ENCODE assay signal across 15 mouse cellular contexts in the genomic region with DNA sequence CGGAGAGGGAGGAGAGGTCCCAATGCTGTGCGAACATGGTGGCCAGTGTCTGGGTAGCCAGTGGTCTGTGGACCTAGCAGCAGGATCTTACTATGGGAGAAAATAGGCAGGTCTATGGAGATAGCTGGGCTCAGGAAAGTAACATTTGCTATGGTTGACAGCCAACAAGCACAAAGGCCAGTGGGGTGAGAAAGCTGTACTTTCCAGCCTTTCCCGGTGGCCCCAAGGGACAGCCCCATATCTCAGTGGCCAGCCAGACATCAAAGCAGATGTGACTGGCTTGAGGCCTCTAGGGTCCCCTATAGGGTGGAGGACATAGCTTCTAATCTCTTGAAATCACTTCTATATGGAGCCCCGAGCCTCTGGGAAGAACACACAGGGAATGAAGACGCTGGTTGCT. TPM values are rescaled to one million over a fixed set of nuclear protein-coding genes. Genes with fewer than 3 reads are reported as not detected.
DNase-seq lines count a peak whose midpoint lies in the region; ATAC-seq and TF ChIP-seq lines count a peak whose summit lies in the region.
"Had no signal": no experiment of that assay in that cellular context is flagged by ENCODE, and none has a peak within 500 bp of the region (broad histone marks: within the 10 kb centered on the region; RNA-seq: fewer than 3 reads in every experiment).

No protein-coding gene starts in this region.

- WGBS in cerebellum, adult 2 months, result 65% methylated on average over 5 of the region's 5 CpGs

- no peaks in the 10 kb centered on the region for H3K27me3 ChIP-seq in cerebellum, adult 2 months (ENCODE audit: control insufficient read depth, insufficient read depth, low read length)
- H3K27me3 ChIP-seq: embryonic facial prominence, embryonic 15.5 days; hindbrain, embryonic 15.5 days; kidney, embryonic 15.5 days had no signal

- no peak for ATAC-seq in cerebellum, adult (ENCODE audit: insufficient number of reproducible peaks, low FRiP score, low TSS enrichment)
- ATAC-seq: CD4-positive, CD25-positive, alpha-beta regulatory T cell, adult 4 months; forebrain, embryonic 14.5 days; intestine, embryonic 16.5 days had no signal

- TF ChIP-seq CTCF in cerebellum, adult 2 months (IDR thresholded peaks at IDR 0.05; ENCODE audit: borderline replicate concordance, insufficient read depth, low read depth, low read length), result no peak

- H3K4me3 ChIP-seq in cerebellum, adult 2 months (replicated peaks; ENCODE audit: insufficient read depth, low read depth, low read length), result no peak overlapping the region
- H3K4me3 ChIP-seq: embryonic facial prominence, embryonic 15.5 days; erythroblast, embryonic 14.5 days; forebrain, embryonic 10.5 days; heart, embryonic 13.5 days; hindbrain, embryonic 15.5 days; kidney, embryonic 15.5 days had no signal

- peak; percentile 43 to 58 for DNase-seq in cerebellum, adult 2 months
- peak; percentile 20 to 22 for DNase-seq in heart, adult 18-20 months
- DNase-seq in heart, adult 11 months, result no peak
- DNase-seq in cerebellum, postnatal 14 days, result peak; percentile 26 to 52
- no peak for DNase-seq in B cell, adult 2 months

- H3K4me1 ChIP-seq in cerebellum, adult 2 months (ENCODE audit: control insufficient read depth, insufficient read depth, low read length), result peaks cover 29% of the 10 kb centered on the region
- H3K4me1 ChIP-seq: embryonic facial prominence, embryonic 15.5 days; kidney, embryonic 15.5 days had no signal

- no peak for TF ChIP-seq POLR2A in cerebellum, adult 2 months (IDR thresholded peaks at IDR 0.05; ENCODE audit: borderline replicate concordance, insufficient read depth, low read length)

- peak overlapping the region; percentile 75 for H3K27ac ChIP-seq in cerebellum, adult 2 months (ENCODE audit: insufficient read depth, low read length)
- H3K27ac ChIP-seq: embryonic facial prominence, embryonic 15.5 days; forebrain, embryonic 10.5 days; heart, embryonic 13.5 days; hindbrain, embryonic 15.5 days; kidney, embryonic 15.5 days had no signal

RNA-seq across cellular contexts. Expression of a gene that starts 35.8 kb away (rescaled TPM):
- 25.7 and 26.0 TPM in 2 replicates for polyA plus RNA-seq in cerebellum, adult 2 months (2012; rRNA removed)
- 10 to 100 TPM; 10.5 to 14.7 TPM for total RNA-seq in heart, adult 18-20 months (2021)
- polyA plus RNA-seq: erythroblast, embryonic 14.5 days; intestine, embryonic 16.5 days had no signal

Comparison
In these comparisons a context has a peak if more than half of its experiments do, and no peak if none do; other contexts are left out.
1. DNase-seq: peak in cerebellum, adult 2 months (2 of 2), heart, adult 18-20 months (2 of 2) and cerebellum, postnatal 14 days (2 of 2); none in heart, adult 11 months (single experiment) and B cell, adult 2 months (0 of 2).